16 mouse cellular contexts compared by ENCODE assay signal in genomic region chr4:140944356-140944755, GRCm38 (mm10). TPM values are rescaled to one million over a fixed set of nuclear protein-coding genes. Genes with fewer than 3 reads are reported as not detected.
DNase-seq lines count a peak whose midpoint lies in the region; ATAC-seq and TF ChIP-seq lines count a peak whose summit lies in the region.
"Had no signal": no experiment of that assay in that cellular context is flagged by ENCODE, and none has a peak within 500 bp of the region (broad histone marks: within the 10 kb centered on the region; RNA-seq: fewer than 3 reads in every experiment).

No protein-coding gene starts in this region.

- WGBS in kidney, adult 2 months: 66% methylated on average over 12 of the region's 12 CpGs
- 81% methylated on average over 12 of the region's 12 CpGs for WGBS in kidney, embryonic 14.5 days
- 87% methylated on average over 12 of the region's 12 CpGs for WGBS in hindbrain, embryonic 16.5 days

- no peaks in the 10 kb centered on the region for H3K36me3 ChIP-seq in kidney, adult 2 months (ENCODE audit: control insufficient read depth, insufficient read depth, low read length)
- H3K36me3 ChIP-seq in kidney, embryonic 14.5 days (ENCODE audit: control insufficient read depth, insufficient read depth, low read length): no peaks in the 10 kb centered on the region
- no peaks in the 10 kb centered on the region for H3K36me3 ChIP-seq in myocyte (ENCODE audit: control insufficient read depth, insufficient read depth)
- no peaks in the 10 kb centered on the region for H3K36me3 ChIP-seq in hindbrain, embryonic 16.5 days (ENCODE audit: control insufficient read depth, insufficient read depth, low read length)
- H3K36me3 ChIP-seq: midbrain, embryonic 15.5 days had no signal

- no peak for TF ChIP-seq POLR2A in kidney, adult 2 months (IDR thresholded peaks at IDR 0.05; ENCODE audit: low read depth, low read length)
- TF ChIP-seq POLR2A in myocyte (IDR thresholded peaks at IDR 0.05; ENCODE audit: insufficient read length, low read depth): no peak

- no peak overlapping the region for H3K9ac ChIP-seq in kidney, embryonic 14.5 days (ENCODE audit: low read depth, low read length)
- no peak overlapping the region for H3K9ac ChIP-seq in hindbrain, embryonic 16.5 days (ENCODE audit: low read depth, low read length)
- H3K9ac ChIP-seq: midbrain, embryonic 15.5 days had no signal

- no peak for ATAC-seq in kidney, embryonic 14.5 days (ENCODE audit: low FRiP score, low TSS enrichment)
- no peak for ATAC-seq in hindbrain, embryonic 16.5 days
- ATAC-seq: midbrain, embryonic 15.5 days had no signal

- peak; percentile 66 for DNase-seq in kidney, adult 2 months
- peak; percentile 47 for DNase-seq in T-cell, adult 2 months (ENCODE audit: low spot score)
- DNase-seq in thymus, postnatal 10 days (ENCODE audit: low spot score in 2 of 2): peak; percentile 63 to 68
- no peak for DNase-seq in cerebellum, postnatal 25 days
- DNase-seq in cerebellum, postnatal 36 days: no peak
- DNase-seq: adrenal gland, postnatal 25 days; cerebellum, adult 11-12 months; embryo, embryonic 11 days; heart, postnatal 4 days; kidney, postnatal 14 days; lung, postnatal 10 days had no signal

- no peaks in the 10 kb centered on the region for H3K9me3 ChIP-seq in kidney, embryonic 14.5 days (ENCODE audit: control insufficient read depth, low read length)
- no peaks in the 10 kb centered on the region for H3K9me3 ChIP-seq in hindbrain, embryonic 16.5 days (ENCODE audit: control insufficient read depth, low read length)
- H3K9me3 ChIP-seq: midbrain, embryonic 15.5 days had no signal

- H3K4me3 ChIP-seq in kidney, adult 2 months (ENCODE audit: insufficient read depth, low read depth, low read length): no peak overlapping the region
- H3K4me3 ChIP-seq in kidney, embryonic 14.5 days (ENCODE audit: low read length): no peak overlapping the region
- no peak overlapping the region for H3K4me3 ChIP-seq in myocyte
- H3K4me3 ChIP-seq in hindbrain, embryonic 16.5 days (ENCODE audit: low read length): no peak overlapping the region
- H3K4me3 ChIP-seq: erythroblast, embryonic 14.5 days; midbrain, embryonic 15.5 days had no signal

- H3K4me2 ChIP-seq in kidney, embryonic 14.5 days (replicated peaks; ENCODE audit: low read depth, low read length): no peak overlapping the region
- peak overlapping the region; percentile 26 for H3K4me2 ChIP-seq in myocyte (ENCODE audit: low read depth)
- no peak overlapping the region for H3K4me2 ChIP-seq in hindbrain, embryonic 16.5 days (ENCODE audit: low read length)
- H3K4me2 ChIP-seq: midbrain, embryonic 15.5 days had no signal

- H3K79me2 ChIP-seq in myocyte (ENCODE audit: control insufficient read depth, insufficient read depth): no peaks in the 10 kb centered on the region

- H3K27ac ChIP-seq in kidney, adult 2 months (ENCODE audit: insufficient read depth, low read depth, low read length): no peak overlapping the region
- H3K27ac ChIP-seq in kidney, embryonic 14.5 days (ENCODE audit: low read depth, low read length): no peak overlapping the region
- no peak overlapping the region for H3K27ac ChIP-seq in hindbrain, embryonic 16.5 days (ENCODE audit: low read depth, low read length)
- H3K27ac ChIP-seq: midbrain, embryonic 15.5 days had no signal

- no peak for TF ChIP-seq CTCF in kidney, adult 2 months (conservative IDR thresholded peaks at IDR 0.05; ENCODE audit: insufficient read depth, insufficient read length, low read depth, low read length)

- no peaks in the 10 kb centered on the region for H3K27me3 ChIP-seq in kidney, adult 2 months (replicated peaks; ENCODE audit: control insufficient read depth, insufficient read depth, low read length)
- no peaks in the 10 kb centered on the region for H3K27me3 ChIP-seq in kidney, embryonic 14.5 days (ENCODE audit: control insufficient read depth, insufficient read depth, low read length)
- H3K27me3 ChIP-seq in myocyte (ENCODE audit: control insufficient read depth, insufficient read depth, insufficient read length): no peaks in the 10 kb centered on the region
- no peaks in the 10 kb centered on the region for H3K27me3 ChIP-seq in hindbrain, embryonic 16.5 days (replicated peaks; ENCODE audit: control insufficient read depth, insufficient read depth, low read length)
- H3K27me3 ChIP-seq: midbrain, embryonic 15.5 days had no signal

- no peak overlapping the region for H3ac ChIP-seq in myocyte (ENCODE audit: control insufficient read depth, insufficient read length)

- H3K4me1 ChIP-seq in kidney, adult 2 months (ENCODE audit: control insufficient read depth, insufficient read depth, low read length): no peaks in the 10 kb centered on the region; the same call in 1 of the 2 replicates
- peaks cover 8% of the 10 kb centered on the region; the same call in 1 of the 2 replicates for H3K4me1 ChIP-seq in kidney, embryonic 14.5 days (ENCODE audit: control insufficient read depth, insufficient read depth, low read length)
- H3K4me1 ChIP-seq in hindbrain, embryonic 16.5 days (ENCODE audit: control insufficient read depth, insufficient read depth, low read depth, low read length): no peaks in the 10 kb centered on the region
- H3K4me1 ChIP-seq: midbrain, embryonic 15.5 days had no signal

TF ChIP-seq in myocyte, 11 proteins besides CTCF, POLR2A, EP300 and RAD21:
- no peak for TF ChIP-seq POLR2AphosphoS2 (IDR thresholded peaks at IDR 0.05; ENCODE audit: insufficient read length, low read depth)
- no peak for TF ChIP-seq MAX (IDR thresholded peaks at IDR 0.05; ENCODE audit: low read depth)
- TF ChIP-seq MYOD1 (IDR thresholded peaks at IDR 0.05; ENCODE audit: control insufficient read depth in 1 of 3, insufficient read length in 2 of 3, low read depth in 2 of 3): no peak
- no peak for TF ChIP-seq SRF (IDR thresholded peaks at IDR 0.05; ENCODE audit: control insufficient read depth, insufficient read length, low read depth)
- no peak for TF ChIP-seq MYOG (IDR thresholded peaks at IDR 0.05; ENCODE audit: control insufficient read depth in 1 of 3, insufficient read depth in 1 of 3, insufficient read length in 2 of 3, low read depth in 2 of 3)
- TF ChIP-seq CEBPB (IDR thresholded peaks at IDR 0.05; ENCODE audit: insufficient read depth, poor library complexity, severe bottlenecking): no peak
- TF ChIP-seq TCF3 (IDR thresholded peaks at IDR 0.05; ENCODE audit: insufficient read length, low read depth): no peak
- TF ChIP-seq E2F4 (IDR thresholded peaks at IDR 0.05; ENCODE audit: insufficient read depth): no peak
- TF ChIP-seq REST (IDR thresholded peaks at IDR 0.05; ENCODE audit: insufficient read depth, insufficient read length): no peak
- no peak for TF ChIP-seq TCF12 (IDR thresholded peaks at IDR 0.05; ENCODE audit: insufficient read depth, poor library complexity, severe bottlenecking)
- TF ChIP-seq USF1 (IDR thresholded peaks at IDR 0.05; ENCODE audit: low read depth): no peak

RNA-seq across cellular contexts. Expression of gene Sdhb, which starts 16.6 kb away (rescaled TPM):
- polyA plus RNA-seq in kidney, adult 2 months (2012; rRNA removed): 655 and 703 TPM in 2 replicates
- 442 and 499 TPM in 2 replicates for polyA plus RNA-seq in kidney, embryonic 14.5 days (2014; fragmentation: Nextera tagmentation; extraction: Ambion mirVana)
- polyA plus RNA-seq in myocyte (2012; fragmentation: generic; extraction: Trizol): 421 TPM
- polyA plus RNA-seq in hindbrain, embryonic 16.5 days (2015; fragmentation: Nextera tagmentation; extraction: Ambion mirVana): 490 and 530 TPM in 2 replicates

RNA-seq across cellular contexts. Expression of gene Padi2, which starts 38.2 kb away (rescaled TPM):
- 4.9 and 5.1 TPM in 2 replicates for polyA plus RNA-seq in kidney, adult 2 months (2012; rRNA removed)
- 13.9 and 22.6 TPM in 2 replicates for polyA plus RNA-seq in kidney, embryonic 14.5 days (2014; fragmentation: Nextera tagmentation; extraction: Ambion mirVana)
- 20.7 TPM for polyA plus RNA-seq in myocyte (2012; fragmentation: generic; extraction: Trizol)
- polyA plus RNA-seq in hindbrain, embryonic 16.5 days (2015; fragmentation: Nextera tagmentation; extraction: Ambion mirVana): 2.4 and 2.7 TPM in 2 replicates

RNA-seq across cellular contexts. Expression of gene Atp13a2, which starts 42.3 kb away (rescaled TPM):
- polyA plus RNA-seq in kidney, adult 2 months (2012; rRNA removed): 46.3 and 56.0 TPM in 2 replicates
- polyA plus RNA-seq in kidney, embryonic 14.5 days (2014; fragmentation: Nextera tagmentation; extraction: Ambion mirVana): 26.5 and 39.5 TPM in 2 replicates
- 22.0 TPM for polyA plus RNA-seq in myocyte (2012; fragmentation: generic; extraction: Trizol)
- 185 and 196 TPM in 2 replicates for polyA plus RNA-seq in hindbrain, embryonic 16.5 days (2015; fragmentation: Nextera tagmentation; extraction: Ambion mirVana)

Comparison
In these comparisons a context has a peak if more than half of its experiments do, and no peak if none do; other contexts are left out.
1. DNase-seq: peak in kidney, adult 2 months (single experiment), T-cell, adult 2 months (single experiment) and thymus, postnatal 10 days (2 of 2); none in cerebellum, postnatal 25 days (0 of 2) and cerebellum, postnatal 36 days (0 of 2).